Mouse (Mus musculus) kidney, adult 2 months (tissue): Measurements from ENCODE around the gene Eif6.

Experiments
- CTCF ChIP-seq: fragments of 200-500 bp; conservative IDR thresholded peaks from 2 replicates; pipeline ENCODE4 v1.5.1; 2011; ENCODE audit warnings: low read depth, mild to moderate bottlenecking, control low read depth, low read length, moderate library complexity, mixed read lengths; ENCODE audit not compliant: insufficient read depth, insufficient read length
- POLR2A ChIP-seq: fragments of 200-500 bp; IDR thresholded peaks from one replicate; pipeline ENCODE4 v1.6.1; 2011; ENCODE audit warnings: low read depth, low read length, control low read depth

DNA sequence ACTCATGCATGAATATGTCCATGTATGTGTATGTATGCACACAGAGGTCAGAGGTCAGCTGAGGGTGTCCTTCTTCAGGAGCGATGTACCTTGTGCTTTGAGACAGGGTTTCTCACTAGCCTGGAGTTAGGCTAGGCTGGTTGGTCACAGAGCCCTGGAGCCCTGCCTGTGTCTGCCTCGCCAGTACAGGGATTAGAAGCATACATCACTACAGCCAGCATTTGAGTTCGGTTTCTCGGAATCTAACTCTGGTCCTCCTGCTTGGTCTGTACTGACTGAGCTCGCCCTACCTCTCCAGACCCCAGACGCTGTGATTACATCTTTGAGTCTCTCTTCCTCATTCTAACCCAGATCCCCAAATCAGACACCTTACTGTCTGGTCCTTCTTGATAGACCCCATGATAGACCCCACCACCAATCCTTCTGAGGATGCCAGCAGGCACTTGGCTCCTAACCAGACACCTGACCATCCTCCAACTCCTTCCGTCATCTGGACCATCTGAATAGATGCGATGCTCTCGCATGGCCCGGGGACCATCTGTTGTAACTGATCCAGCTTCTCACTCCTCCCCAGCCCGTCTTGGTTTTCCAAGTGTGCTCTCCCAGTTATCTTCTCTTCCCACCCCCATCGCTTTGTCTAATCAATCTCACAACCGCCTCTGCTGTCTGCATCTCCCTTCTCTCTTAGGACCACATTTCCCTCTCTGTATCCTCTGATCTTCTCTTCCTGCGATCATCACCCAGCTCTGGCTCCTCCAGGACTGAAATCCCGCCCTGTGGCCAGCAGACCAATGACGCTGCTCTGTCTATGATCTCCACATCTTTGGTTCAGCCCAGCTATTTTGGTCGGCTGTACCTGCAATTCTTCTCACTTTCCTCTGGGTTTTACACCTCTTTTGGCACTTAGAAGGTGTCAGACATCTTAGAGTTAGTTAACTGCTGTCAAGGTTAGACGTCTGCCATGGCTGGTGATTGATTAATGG is 38.5 kb downstream of the Eif6 start:
- TF ChIP-seq CTCF (no peak), POLR2A (no peak)
